Mouse (Mus musculus) MN1 (cell line): ENCODE measurements around the gene Kcnj11.

Experiments used
- DNase-seq: peaks from one replicate; pipeline ENCODE4 v3.0.0-alpha.2; 2016; ENCODE audit warnings: low spot score

The Kcnj11 gene

GRCm38 (mm10) chr7:46104256-46104915 lies 3.8 kb upstream of the Kcnj11 start:
- peak; percentile 30 for DNase-seq

GRCm38 (mm10) chr7:46103771-46104170 lies 3.2 kb upstream of the Kcnj11 start:
- DNase-seq: no peak

- no peak for DNase-seq
Observed at GRCm38 (mm10) chr7:46103075-46103591, 2.6 kb upstream of the Kcnj11 start.

- no peak for DNase-seq
Observed at GRCm38 (mm10) chr7:46099682-46100081, 882 bp downstream of the Kcnj11 start.

- no peak for DNase-seq
Observed at GRCm38 (mm10) chr7:46098919-46099286, 1.7 kb downstream of the Kcnj11 start.

GRCm38 (mm10) chr7:46098221-46098918 lies 2.2 kb downstream of the Kcnj11 start:
- DNase-seq: no peak

- no peak for DNase-seq
Observed at GRCm38 (mm10) chr7:46097319-46097783, 3.2 kb downstream of the Kcnj11 start.

GRCm38 (mm10) chr7:46096136-46096535 lies 4.4 kb downstream of the Kcnj11 start:
- peak; percentile 70 for DNase-seq

- no peak for DNase-seq
Observed at GRCm38 (mm10) chr7:46092803-46093202, 7.8 kb downstream of the Kcnj11 start.

- no peak for DNase-seq
Observed at GRCm38 (mm10) chr7:46088241-46088640, 12.3 kb downstream of the Kcnj11 start.

- no peak for DNase-seq
Observed at GRCm38 (mm10) chr7:46086378-46086777, 14.2 kb downstream of the Kcnj11 start.

GRCm38 (mm10) chr7:46084839-46085513 lies 15.6 kb downstream of the Kcnj11 start:
- no peak for DNase-seq

- no peak for DNase-seq
Observed at GRCm38 (mm10) chr7:46084024-46084423, 16.5 kb downstream of the Kcnj11 start.

- DNase-seq: no peak
Observed at GRCm38 (mm10) chr7:46077675-46078074, 22.9 kb downstream of the Kcnj11 start.

- no peak for DNase-seq
Observed at GRCm38 (mm10) chr7:46076844-46077243, 23.7 kb downstream of the Kcnj11 start.

GRCm38 (mm10) chr7:46068831-46069230 lies 31.7 kb downstream of the Kcnj11 start:
- no peak for DNase-seq

- no peak for DNase-seq
Observed at GRCm38 (mm10) chr7:46063296-46063695, 37.3 kb downstream of the Kcnj11 start.

- DNase-seq: no peak
Observed at GRCm38 (mm10) chr7:46061614-46062013, 39.0 kb downstream of the Kcnj11 start.

GRCm38 (mm10) chr7:46060688-46061087 lies 39.9 kb downstream of the Kcnj11 start:
- no peak for DNase-seq

- DNase-seq: no peak
Observed at GRCm38 (mm10) chr7:46058882-46059281, 41.7 kb downstream of the Kcnj11 start.

- DNase-seq: no peak
Observed at GRCm38 (mm10) chr7:46053566-46053965, 47.0 kb downstream of the Kcnj11 start.

- DNase-seq: no peak
Observed at GRCm38 (mm10) chr7:46052161-46052821, 48.3 kb downstream of the Kcnj11 start.
